Mouse (Mus musculus): ENCODE data around the gene Prdm11. TPM values are rescaled to one million over a fixed set of nuclear protein-coding genes. Genes with fewer than 3 reads are reported as not detected.
A peak's percentile ranks its signal among the peaks of the same experiment; 100 is the strongest.

Prdm11 gene
- polyA plus RNA-seq, 1 experiment from 2014 or later: 1.8 TPM

DNA sequence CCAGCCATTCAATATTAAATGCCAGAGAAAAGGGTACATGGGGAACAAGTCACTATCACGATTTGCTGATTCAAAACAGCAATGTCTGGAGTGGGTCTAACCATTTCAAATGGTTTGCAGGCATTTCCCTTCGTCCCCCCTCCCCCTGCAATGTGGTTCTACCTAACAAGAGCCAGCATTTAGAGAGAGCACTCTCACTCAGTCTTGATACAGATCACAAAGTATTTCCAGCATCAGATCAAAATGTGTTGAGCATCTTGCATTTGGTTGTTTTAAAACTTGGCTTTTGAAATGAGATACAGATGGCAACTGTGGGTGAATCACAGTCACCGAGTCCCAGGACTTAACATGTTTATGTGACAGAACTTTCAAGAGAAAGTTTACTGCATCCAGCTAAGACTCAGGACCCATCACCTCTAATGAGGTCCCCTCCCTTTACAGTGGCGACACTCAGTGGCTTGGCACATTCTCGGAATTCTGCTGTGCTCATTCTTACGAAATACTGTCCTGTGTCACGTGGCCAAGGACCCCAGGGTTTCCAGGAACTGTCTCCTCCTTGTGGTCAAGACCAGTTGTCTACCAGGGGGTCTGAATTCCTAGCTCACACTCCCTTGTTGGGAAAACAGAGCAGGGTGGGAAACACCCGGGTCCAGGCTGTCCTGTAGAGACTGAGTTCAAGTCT, 63.2 kb downstream of the Prdm11 start:
- Histone ChIP-seq H3K27me3 (ENCODE audit: control insufficient read depth, insufficient read depth, low read length) (no peaks in the 10 kb centered on the region), H3K9ac (no peak overlapping the region), H3K4me3 (replicated peaks; ENCODE audit: low read length) (no peak overlapping the region), H3K36me3 (replicated peaks; ENCODE audit: control insufficient read depth, insufficient read depth) (peaks cover 26% of the 10 kb centered on the region), H3K4me2 (replicated peaks) (no peak overlapping the region), H3K4me1 (replicated peaks; ENCODE audit: control insufficient read depth, insufficient read depth, low read length) (0 out of 2 replicates have a peak, but pooled peaks cover under 1% of the 10 kb centered on the region), H3K9me3 (ENCODE audit: control insufficient read depth, low read length) (no peaks in the 10 kb centered on the region), H3K27ac (no peak overlapping the region)
- 82% methylated on average over 8 of the region's 8 CpGs for WGBS
- ATAC-seq (ENCODE audit: low FRiP score) (no peak), DNase-seq (ENCODE audit: low spot score) (no peak)

DNA sequence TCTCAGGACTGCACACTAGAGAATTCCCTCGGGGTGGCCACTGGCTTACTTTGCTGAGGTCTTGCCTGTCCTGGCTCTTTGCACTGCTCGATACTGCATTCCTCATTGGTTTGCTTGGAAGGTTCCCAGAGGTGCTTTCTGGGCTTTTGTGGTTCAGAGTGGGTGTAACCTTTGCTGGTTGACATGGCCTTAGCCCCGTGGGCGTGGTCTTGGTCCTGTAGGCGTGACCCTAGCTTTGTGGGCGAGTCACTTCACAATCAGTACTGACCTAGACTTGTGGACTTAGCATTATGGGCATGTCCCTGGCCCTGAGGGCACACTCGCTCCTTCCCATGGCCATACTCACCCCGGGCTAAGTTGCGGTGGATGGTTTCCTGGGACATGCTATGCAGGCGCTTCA, 65.8 kb downstream of the Prdm11 start:
- Histone ChIP-seq H3K4me3 (replicated peaks; ENCODE audit: low read length) (no peak overlapping the region), H3K27ac (no peak overlapping the region), H3K4me2 (replicated peaks) (no peak overlapping the region), H3K9ac (no peak overlapping the region), H3K9me3 (ENCODE audit: control insufficient read depth, low read length) (no peaks in the 10 kb centered on the region), H3K36me3 (replicated peaks; ENCODE audit: control insufficient read depth, insufficient read depth) (peaks cover 28% of the 10 kb centered on the region), H3K27me3 (ENCODE audit: control insufficient read depth, insufficient read depth, low read length) (no peaks in the 10 kb centered on the region), H3K4me1 (replicated peaks; ENCODE audit: control insufficient read depth, insufficient read depth, low read length) (no peaks in the 10 kb centered on the region)
- ATAC-seq (ENCODE audit: low FRiP score) (no peak), DNase-seq (ENCODE audit: low spot score) (no peak)
- 92% methylated on average over 10 of the region's 10 CpGs for WGBS

DNA sequence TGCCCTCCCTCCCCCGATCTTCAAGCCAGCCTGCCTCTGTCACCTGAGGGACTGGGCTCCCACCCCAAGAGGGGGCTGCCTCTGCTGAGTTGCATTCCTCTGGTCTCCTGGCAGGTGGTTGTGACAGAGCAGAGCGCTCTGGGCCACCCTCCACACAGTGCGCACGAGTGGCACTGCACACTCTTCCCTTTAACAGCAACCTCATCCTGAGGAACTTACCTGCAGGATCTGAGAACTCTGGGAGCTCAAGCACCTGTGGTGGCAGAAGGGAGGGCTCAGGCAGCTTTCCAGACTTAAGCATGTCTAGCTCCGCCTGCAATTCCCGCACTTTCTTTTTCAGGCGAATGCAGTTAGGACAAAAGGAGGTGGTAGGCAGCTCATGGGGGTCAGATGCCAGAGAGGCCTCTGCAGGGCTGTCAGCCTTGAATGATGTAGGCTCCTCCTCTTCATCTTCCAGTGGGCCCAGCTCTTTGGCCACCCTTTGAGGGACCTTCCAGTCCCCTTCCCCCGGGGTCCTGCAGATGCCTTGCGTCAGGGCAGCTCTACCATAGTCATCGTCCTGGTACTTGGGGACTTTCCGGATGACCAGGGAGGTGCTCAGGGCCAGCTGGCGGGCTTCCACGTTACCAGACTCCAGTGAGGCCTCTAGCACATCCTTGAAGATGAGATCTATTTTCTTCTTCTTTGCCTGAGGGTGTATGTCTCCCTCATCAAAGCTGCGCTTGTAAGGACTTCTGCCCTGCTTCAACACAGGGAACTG, 70.8 kb downstream of the Prdm11 start:
- Histone ChIP-seq H3K9me3 (ENCODE audit: control insufficient read depth, low read length) (no peaks in the 10 kb centered on the region), H3K27me3 (ENCODE audit: control insufficient read depth, insufficient read depth, low read length) (no peaks in the 10 kb centered on the region), H3K4me2 (replicated peaks) (no peak overlapping the region), H3K27ac (no peak overlapping the region), H3K9ac (no peak overlapping the region), H3K4me1 (replicated peaks; ENCODE audit: control insufficient read depth, insufficient read depth, low read length) (no peaks in the 10 kb centered on the region), H3K4me3 (replicated peaks; ENCODE audit: low read length) (no peak overlapping the region), H3K36me3 (replicated peaks; ENCODE audit: control insufficient read depth, insufficient read depth) (peaks cover 60% of the 10 kb centered on the region)
- 65% methylated on average over 14 of the region's 14 CpGs for WGBS
- ATAC-seq (ENCODE audit: low FRiP score) (no peak), DNase-seq (ENCODE audit: low spot score) (no peak)

DNA sequence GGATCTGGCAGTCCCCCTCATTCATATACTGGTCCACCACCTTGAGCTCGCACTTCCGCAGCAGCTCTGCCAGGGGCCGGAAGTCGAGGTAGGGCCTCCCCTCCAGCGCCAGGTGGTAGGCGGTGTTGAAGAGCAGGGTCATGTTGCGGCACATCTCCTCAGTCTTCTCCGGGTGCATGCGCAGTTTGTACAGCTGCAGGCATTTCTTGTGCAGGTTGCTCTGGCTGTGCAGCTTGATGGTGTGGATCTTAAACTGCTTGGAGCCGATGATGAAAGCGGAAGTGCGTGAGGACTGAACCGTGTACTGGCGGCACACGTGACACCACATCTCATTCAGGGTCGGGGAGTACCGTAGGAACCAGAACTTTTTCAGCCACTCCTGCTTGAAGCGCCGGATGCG, 72.3 kb downstream of the Prdm11 start:
- WGBS: 97% methylated on average over 20 of the region's 20 CpGs
- H3K27me3 ChIP-seq (ENCODE audit: control insufficient read depth, insufficient read depth, low read length): no peaks in the 10 kb centered on the region
- peaks cover 49% of the 10 kb centered on the region for H3K36me3 ChIP-seq (replicated peaks; ENCODE audit: control insufficient read depth, insufficient read depth)

DNA sequence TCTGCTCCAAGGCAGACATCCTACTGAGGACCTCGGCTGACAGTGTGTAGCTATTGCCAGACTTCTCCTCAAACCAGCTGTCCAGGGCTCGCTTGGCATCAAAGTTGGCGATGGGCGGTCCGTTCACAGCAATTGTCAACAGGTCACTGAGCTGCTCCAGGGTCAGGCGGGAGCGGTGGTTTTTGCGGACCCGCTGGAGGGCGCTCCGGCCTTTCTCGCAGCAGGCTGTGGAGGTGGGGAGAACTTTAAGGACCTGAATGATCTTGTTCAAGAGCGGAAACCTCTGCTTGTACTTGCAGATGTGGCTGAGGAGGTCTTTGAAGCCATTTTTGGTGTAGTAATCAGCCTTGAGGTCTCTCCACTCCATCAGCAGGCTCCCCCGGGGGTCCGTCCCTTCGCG, 73.9 kb downstream of the Prdm11 start:
- H3K9ac ChIP-seq: no peak overlapping the region
- no peak overlapping the region for H3K27ac ChIP-seq
- H3K27me3 ChIP-seq (ENCODE audit: control insufficient read depth, insufficient read depth, low read length): no peaks in the 10 kb centered on the region
- H3K9me3 ChIP-seq (ENCODE audit: control insufficient read depth, low read length): no peaks in the 10 kb centered on the region
- H3K4me1 ChIP-seq (replicated peaks; ENCODE audit: control insufficient read depth, insufficient read depth, low read length): peaks cover 8% of the 10 kb centered on the region; the same call in 1 of the 2 replicates
- H3K36me3 ChIP-seq (replicated peaks; ENCODE audit: control insufficient read depth, insufficient read depth): peaks cover 48% of the 10 kb centered on the region
- no peak for ATAC-seq (ENCODE audit: low FRiP score)
- DNase-seq (ENCODE audit: low spot score): no peak
- H3K4me3 ChIP-seq (replicated peaks; ENCODE audit: low read length): no peak overlapping the region
- WGBS: 90% methylated on average over 17 of the region's 17 CpGs
- H3K4me2 ChIP-seq (replicated peaks): no peak overlapping the region

More for the DNA sequence above, 72.3 kb downstream of the Prdm11 start:
- H3K27ac ChIP-seq: no peak overlapping the region
- no peak overlapping the region for H3K9ac ChIP-seq
- no peak for ATAC-seq (ENCODE audit: low FRiP score)
- DNase-seq (ENCODE audit: low spot score): no peak
- no peak overlapping the region for H3K4me3 ChIP-seq (replicated peaks; ENCODE audit: low read length)
- H3K4me2 ChIP-seq (replicated peaks): no peak overlapping the region
- no peaks in the 10 kb centered on the region for H3K4me1 ChIP-seq (replicated peaks; ENCODE audit: control insufficient read depth, insufficient read depth, low read length)
- no peaks in the 10 kb centered on the region for H3K9me3 ChIP-seq (ENCODE audit: control insufficient read depth, low read length)

DNA sequence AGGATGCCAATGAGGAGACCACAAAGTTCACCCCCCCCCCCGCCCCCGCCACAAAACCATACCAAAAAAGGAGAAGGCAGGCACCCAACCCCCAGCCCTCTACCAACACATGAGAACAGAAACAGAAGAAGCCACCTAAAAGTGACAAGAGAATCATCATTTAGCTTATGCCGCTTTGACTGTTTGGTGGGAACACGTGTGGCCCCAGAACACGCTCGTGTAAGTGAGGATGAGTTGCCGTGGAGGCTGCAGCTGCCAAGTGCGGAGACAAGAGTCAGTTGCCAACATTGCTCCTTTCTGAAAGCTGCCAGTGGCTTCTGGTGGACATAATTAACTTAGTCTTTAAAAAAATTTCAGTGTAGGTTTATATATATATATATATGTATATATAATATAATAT, 74.4 kb downstream of the Prdm11 start:
- H3K4me2 ChIP-seq (replicated peaks): no peak overlapping the region

DNA sequence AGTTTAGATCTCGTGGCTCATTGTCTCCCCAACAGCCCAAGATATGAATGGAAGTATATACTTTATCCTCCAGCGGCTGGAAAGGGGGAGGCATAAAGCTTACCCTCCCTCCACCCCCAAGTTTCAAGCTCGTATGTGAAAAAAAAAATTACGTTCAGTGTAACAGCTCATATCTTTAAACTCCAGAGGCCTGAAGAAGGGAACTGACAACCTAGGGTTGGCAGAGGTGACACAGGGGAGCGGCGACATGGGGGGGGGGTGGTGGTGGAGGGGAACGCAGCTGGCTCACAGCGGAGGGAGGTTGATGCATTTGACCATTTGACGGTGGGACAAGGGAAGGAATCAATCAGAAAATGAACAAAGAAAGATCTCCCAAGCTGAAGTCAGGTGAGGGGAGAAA, 74.9 kb downstream of the Prdm11 start:
- Histone ChIP-seq H3K4me1 (replicated peaks; ENCODE audit: control insufficient read depth, insufficient read depth, low read length) (peaks cover 16% of the 10 kb centered on the region; the same call in 1 of the 2 replicates), H3K4me3 (replicated peaks; ENCODE audit: low read length) (no peak overlapping the region), H3K9me3 (ENCODE audit: control insufficient read depth, low read length) (no peaks in the 10 kb centered on the region), H3K36me3 (replicated peaks; ENCODE audit: control insufficient read depth, insufficient read depth) (peaks cover 45% of the 10 kb centered on the region), H3K27ac (no peak overlapping the region), H3K27me3 (ENCODE audit: control insufficient read depth, insufficient read depth, low read length) (no peaks in the 10 kb centered on the region), H3K4me2 (replicated peaks) (no peak overlapping the region), H3K9ac (no peak overlapping the region)
- 69% methylated on average over 9 of the region's 9 CpGs for WGBS
- ATAC-seq (ENCODE audit: low FRiP score): no peak
- no peak for DNase-seq (ENCODE audit: low spot score)

More for the DNA sequence above, 74.4 kb downstream of the Prdm11 start:
- 93% methylated on average over 8 of the region's 8 CpGs for WGBS
- no peaks in the 10 kb centered on the region for H3K27me3 ChIP-seq (ENCODE audit: control insufficient read depth, insufficient read depth, low read length)
- H3K4me1 ChIP-seq (replicated peaks; ENCODE audit: control insufficient read depth, insufficient read depth, low read length): peaks cover 13% of the 10 kb centered on the region; the same call in 1 of the 2 replicates
- no peaks in the 10 kb centered on the region for H3K9me3 ChIP-seq (ENCODE audit: control insufficient read depth, low read length)
- peaks cover 46% of the 10 kb centered on the region for H3K36me3 ChIP-seq (replicated peaks; ENCODE audit: control insufficient read depth, insufficient read depth)
- no peak overlapping the region for H3K9ac ChIP-seq
- H3K4me3 ChIP-seq (replicated peaks; ENCODE audit: low read length): no peak overlapping the region
- no peak overlapping the region for H3K27ac ChIP-seq
- DNase-seq (ENCODE audit: low spot score) (no peak), ATAC-seq (ENCODE audit: low FRiP score) (no peak)

DNA sequence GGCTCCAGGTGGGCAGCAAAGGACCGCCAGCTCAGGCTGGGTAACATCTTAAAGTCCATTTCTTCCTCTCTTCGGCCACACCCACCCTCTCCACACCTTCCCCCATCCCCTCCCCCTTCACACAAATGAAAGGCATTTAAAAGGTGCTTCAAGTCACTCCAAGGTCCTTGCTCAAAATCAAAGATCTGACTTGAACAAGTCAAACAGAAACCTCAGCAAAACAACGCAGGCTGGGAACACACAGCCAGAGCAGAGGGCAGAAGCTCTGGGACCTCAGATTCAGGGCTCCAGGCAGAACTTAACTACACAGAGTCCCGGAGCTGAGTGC, 78.2 kb downstream of the Prdm11 start:
- 59% methylated on average over 4 of the region's 4 CpGs for WGBS
- DNase-seq (ENCODE audit: low spot score): no peak
- no peak overlapping the region for H3K9ac ChIP-seq

DNA sequence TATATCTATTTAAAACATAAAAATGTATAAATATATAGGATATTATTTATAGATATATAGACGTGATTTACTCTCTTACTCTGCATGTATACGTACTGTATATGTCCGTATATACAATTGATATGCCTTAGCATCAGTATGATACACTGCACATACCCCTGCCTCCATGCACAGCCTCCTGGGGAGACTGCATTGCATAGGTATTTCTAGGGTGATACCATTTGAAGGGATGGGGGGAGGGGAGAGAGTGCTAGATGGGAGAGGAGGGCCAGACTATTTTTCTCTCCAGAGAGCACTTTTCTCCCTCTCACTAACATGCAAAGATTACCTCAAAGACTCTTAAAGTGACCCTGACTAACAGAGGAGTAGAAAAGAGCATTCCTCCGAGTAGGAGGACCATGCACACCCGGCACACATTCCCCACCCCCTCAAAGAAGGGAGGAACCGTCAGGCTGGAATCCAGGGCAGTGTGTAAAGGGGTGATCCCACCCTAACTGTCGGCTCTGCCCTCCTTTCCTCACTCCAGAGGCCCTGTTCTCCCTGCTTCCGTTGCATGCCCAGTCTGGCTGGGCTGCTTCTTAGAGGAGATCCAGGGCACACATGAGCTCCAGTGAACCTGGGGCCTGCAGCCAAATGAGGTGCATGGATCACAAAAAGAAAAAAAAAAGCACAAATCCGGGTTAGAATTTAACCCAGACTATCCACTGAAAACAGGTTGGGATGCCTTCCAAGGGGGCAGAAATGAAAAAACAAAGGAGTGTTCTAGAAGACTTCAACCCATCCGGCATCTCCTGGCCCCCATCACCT, 78.7 kb downstream of the Prdm11 start:
- Histone ChIP-seq H3K9ac (no peak overlapping the region), H3K36me3 (replicated peaks; ENCODE audit: control insufficient read depth, insufficient read depth) (peaks cover 8% of the 10 kb centered on the region), H3K4me1 (replicated peaks; ENCODE audit: control insufficient read depth, insufficient read depth, low read length) (peaks cover 16% of the 10 kb centered on the region; the same call in 1 of the 2 replicates), H3K27me3 (ENCODE audit: control insufficient read depth, insufficient read depth, low read length) (no peaks in the 10 kb centered on the region), H3K4me3 (replicated peaks; ENCODE audit: low read length) (no peak overlapping the region), H3K4me2 (replicated peaks) (no peak overlapping the region), H3K9me3 (ENCODE audit: control insufficient read depth, low read length) (no peaks in the 10 kb centered on the region), H3K27ac (peak overlapping the region; percentile 36; the same call in 1 of the 2 replicates)
- 34% methylated on average over 10 of the region's 10 CpGs for WGBS
- ATAC-seq (ENCODE audit: low FRiP score) (no peak; the same call in 1 of the 2 replicates), DNase-seq (ENCODE audit: low spot score) (no peak)

More for the DNA sequence above, 78.2 kb downstream of the Prdm11 start:
- H3K9me3 ChIP-seq (ENCODE audit: control insufficient read depth, low read length): no peaks in the 10 kb centered on the region
- peak overlapping the region; percentile 36; the same call in 1 of the 2 replicates for H3K27ac ChIP-seq
- peaks cover 13% of the 10 kb centered on the region for H3K36me3 ChIP-seq (replicated peaks; ENCODE audit: control insufficient read depth, insufficient read depth)
- no peaks in the 10 kb centered on the region for H3K27me3 ChIP-seq (ENCODE audit: control insufficient read depth, insufficient read depth, low read length)
- H3K4me2 ChIP-seq (replicated peaks): no peak overlapping the region
- ATAC-seq (ENCODE audit: low FRiP score): no peak
- H3K4me3 ChIP-seq (replicated peaks; ENCODE audit: low read length): no peak overlapping the region
- peaks cover 16% of the 10 kb centered on the region; the same call in 1 of the 2 replicates for H3K4me1 ChIP-seq (replicated peaks; ENCODE audit: control insufficient read depth, insufficient read depth, low read length)

Measured in hindbrain, embryonic 14.5 days (tissue).